Mouse (Mus musculus) liver, embryonic 14.5 days (tissue): ENCODE data around the gene Drg1. TPM values are rescaled to one million over a fixed set of nuclear protein-coding genes. Genes with fewer than 3 reads are reported as not detected.
"Not testable (repeated sequence)": the region's sequence is repeated elsewhere in the genome, so short reads cannot be mapped to it uniquely, and the experiment has no call there.

ENCODE experiments used
- ATAC-seq: fragments of 200-750 bp; cut with Nextera tagmentation; 2 replicates; pipeline ENCODE4 v1.8.0; 2017; ENCODE audit warnings: moderate number of reproducible peaks, mild to moderate bottlenecking, moderate library complexity; ENCODE audit not compliant: insufficient read depth
- DNase-seq, 3 experiments: peaks; one replicate each; pipeline ENCODE4 v3.0.0-alpha.2; 2012 to 2013; ENCODE audit warnings: low read depth in 3 of 3, low spot score in 3 of 3
- H3K27ac ChIP-seq: fragments of 300-500 bp; sonication (generic); 2 replicates; pipeline ENCODE4 v1.5.1; 2014; ENCODE audit warnings: moderate library complexity, mild to moderate bottlenecking, control low read depth, inconsistent platforms
- H3K27me3 ChIP-seq: fragments of 300-500 bp; sonication (generic); 2 replicates; pipeline ENCODE4 v1.6.1; 2014; ENCODE audit warnings: mild to moderate bottlenecking, low read length, moderate library complexity; ENCODE audit not compliant: control insufficient read depth, insufficient read depth
- H3K36me3 ChIP-seq: fragments of 300-500 bp; sonication (generic); replicated peaks from 2 replicates; pipeline ENCODE4 v1.6.1; 2014; ENCODE audit warnings: low read depth; ENCODE audit not compliant: control insufficient read depth, insufficient read depth
- H3K4me1 ChIP-seq, 2 experiments: fragments of 200-500 bp in 1 of 2; fragments of 300-500 bp in 1 of 2; sonication (generic) in 1 of 2; replicated peaks; 2 replicates each; pipeline ENCODE4 v1.6.1; 2012 to 2014; ENCODE audit warnings: antibody characterized with exemption in 1 of 2, inconsistent platforms in 1 of 2, low read length in 1 of 2; ENCODE audit not compliant: control insufficient read depth in 2 of 2, insufficient read depth in 2 of 2
- H3K4me2 ChIP-seq: fragments of 300-500 bp; sonication (generic); 2 replicates; pipeline ENCODE4 v1.6.1; 2014; ENCODE audit warnings: low read depth, mild to moderate bottlenecking, control low read depth, moderate library complexity
- H3K4me3 ChIP-seq, 2 experiments: fragments of 200-500 bp in 1 of 2; fragments of 300-500 bp in 1 of 2; sonication (generic) in 1 of 2; 2 replicates each; pipeline ENCODE4 v1.5.1; 2012 to 2014; ENCODE audit warnings: low read depth in 2 of 2, low read length in 2 of 2, mild to moderate bottlenecking in 2 of 2, control low read depth in 1 of 2, inconsistent platforms in 1 of 2, moderate library complexity in 1 of 2; ENCODE audit not compliant: insufficient read depth in 1 of 2
- H3K9ac ChIP-seq: fragments of 300-500 bp; sonication (generic); replicated peaks from 2 replicates; pipeline ENCODE4 v1.6.1; 2014; ENCODE audit warnings: mild to moderate bottlenecking, control low read depth, moderate library complexity
- H3K9me3 ChIP-seq: fragments of 300-500 bp; sonication (generic); 2 replicates; pipeline ENCODE4 v1.6.1; 2016; ENCODE audit warnings: low read length, mixed read lengths; ENCODE audit not compliant: control insufficient read depth
- CTCF ChIP-seq: IDR thresholded peaks from 2 replicates; pipeline ENCODE4 v1.5.1; 2016; ENCODE audit warnings: antibody characterized with exemption, low read depth, control low read depth
- EP300 ChIP-seq: IDR thresholded peaks from 2 replicates; pipeline ENCODE4 v1.6.1; 2016; ENCODE audit warnings: antibody characterized with exemption, low read depth
- WGBS: fragments of 180-500 bp; shearing (Covaris S2); extraction: QIAGEN DNeasy Blood & Tissue Kit; methylation state at CpG from one replicate; pipeline ENCODE4 v1.1.7; 2014; ENCODE audit not compliant: insufficient replicate concordance; 5-methylcytosine and 5-hydroxymethylcytosine counted together
- polyA plus RNA-seq, 2 experiments: library from polyadenylated mRNA; depleted of rRNA in 1 of 2; stranded (reverse) in 1 of 2; unstranded in 1 of 2; fragments of >200 nt; fragmentation: Nextera tagmentation in 1 of 2; extraction: Ambion mirVana in 1 of 2; gene quantifications; 2 replicates each; pipeline versions ENCODE4 v1.2.1 to v1.2.3; 2012 to 2014

The Drg1 gene
- polyA plus RNA-seq, 2 experiments = 38.4 to 112 TPM

GRCm38 (mm10) chr11:3193363-3193762 lies 72.9 kb downstream of the Drg1 start, which contains the start of gene Sfi1:
Gene Sfi1, minus strand, starts transcription at chr11:3193463.
- Histone ChIP-seq H3K4me3 (no peak within 1 kb of the TSS), H3K9me3 (no peaks in the 10 kb centered on the region), H3K4me2 (no peak within 1 kb of the TSS), H3K4me1 (no peaks in the 10 kb centered on the region), H3K9ac (no peak within 1 kb of the TSS), H3K27me3 (no peaks in the 10 kb centered on the region), H3K27ac (no peak within 1 kb of the TSS), H3K36me3 (no peaks in the 10 kb centered on the region)
- ATAC-seq = no peak
- no peak for DNase-seq
- no peak for TF ChIP-seq EP300
- no peak for TF ChIP-seq CTCF
- WGBS = 76% methylated on average over 25 of the region's 25 CpGs

- not testable (repeated sequence) for H3K9me3 ChIP-seq, H3K4me1 ChIP-seq, ATAC-seq, H3K27ac ChIP-seq, H3K36me3 ChIP-seq, H3K4me3 ChIP-seq, H3K9ac ChIP-seq, DNase-seq, H3K4me2 ChIP-seq, H3K27me3 ChIP-seq
- whole genome bisulfite sequencing = 62% methylated on average over 1 of the region's 1 CpGs
Measured at GRCm38 (mm10) chr11:3182707-3183106, 83.5 kb downstream of the Drg1 start.

GRCm38 (mm10) chr11:3181971-3182370 lies 84.2 kb downstream of the Drg1 start:
- H3K4me1 ChIP-seq, H3K4me3 ChIP-seq, H3K27me3 ChIP-seq, H3K27ac ChIP-seq, H3K9me3 ChIP-seq, H3K36me3 ChIP-seq, ATAC-seq, H3K9ac ChIP-seq, H3K4me2 ChIP-seq, DNase-seq: not testable (repeated sequence)
- WGBS = 46% methylated on average over 1 of the region's 1 CpGs

DNA sequence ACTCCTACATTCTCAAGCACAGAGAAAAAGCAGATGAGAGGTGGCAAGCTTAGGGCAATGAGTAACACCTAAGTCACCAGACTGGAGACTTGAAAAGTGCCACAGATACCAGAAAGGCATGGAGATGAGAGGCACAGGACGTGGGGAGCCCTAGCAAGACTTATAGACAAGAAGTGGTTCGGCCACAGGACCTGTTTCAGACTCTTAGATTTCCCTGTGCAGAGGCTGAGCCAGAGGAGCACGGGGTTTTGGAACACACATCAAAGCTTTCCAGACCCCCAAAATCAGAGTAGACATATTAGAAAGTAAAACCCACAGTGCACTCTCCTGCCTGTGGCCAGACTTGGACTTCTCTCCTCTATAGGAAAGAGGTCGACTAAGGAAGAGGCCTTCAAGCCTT lies 85.0 kb downstream of the Drg1 start:
- H3K9ac ChIP-seq, H3K27me3 ChIP-seq, H3K9me3 ChIP-seq, H3K4me2 ChIP-seq, H3K36me3 ChIP-seq, H3K4me3 ChIP-seq, H3K27ac ChIP-seq, ATAC-seq, DNase-seq, H3K4me1 ChIP-seq: not testable (repeated sequence)
- WGBS = 26% methylated on average over 4 of the region's 4 CpGs

DNA sequence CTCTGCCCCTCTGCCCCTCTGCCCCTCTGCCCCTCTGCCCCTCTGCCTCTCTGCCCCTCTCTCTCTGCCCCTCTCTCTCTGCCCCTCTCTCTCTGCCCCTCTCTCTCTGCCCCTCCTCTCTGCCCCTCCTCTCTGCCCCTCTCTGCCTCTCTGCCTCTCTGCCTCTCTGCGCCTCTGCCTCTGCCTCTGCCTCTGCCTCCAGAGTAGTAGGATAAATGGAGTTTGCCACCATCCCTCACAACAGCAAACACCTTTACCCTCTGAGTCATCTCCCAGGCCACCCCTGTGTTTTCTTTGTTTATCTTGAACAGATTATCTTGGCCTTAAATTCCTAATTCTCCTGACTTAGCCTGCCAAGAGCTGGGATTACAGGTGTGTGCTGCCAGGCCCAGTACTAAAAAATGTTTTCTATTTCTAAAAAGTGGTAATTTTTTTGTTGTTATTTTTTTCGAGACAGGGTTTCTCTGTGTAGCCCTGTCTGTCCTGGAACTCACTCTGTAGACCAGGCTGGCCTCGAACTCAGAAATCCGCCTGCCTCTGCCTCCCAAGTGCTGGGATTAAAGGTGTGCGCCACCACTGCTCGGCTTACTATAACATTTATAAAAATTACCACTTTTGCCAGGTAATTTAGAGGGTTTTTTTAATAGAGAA lies 85.6 kb downstream of the Drg1 start:
- H3K4me1 ChIP-seq, H3K27me3 ChIP-seq, ATAC-seq, H3K9me3 ChIP-seq, H3K9ac ChIP-seq, DNase-seq, H3K4me3 ChIP-seq, H3K27ac ChIP-seq, H3K36me3 ChIP-seq, H3K4me2 ChIP-seq: not testable (repeated sequence)
- WGBS = 56% methylated on average over 6 of the region's 6 CpGs

DNA sequence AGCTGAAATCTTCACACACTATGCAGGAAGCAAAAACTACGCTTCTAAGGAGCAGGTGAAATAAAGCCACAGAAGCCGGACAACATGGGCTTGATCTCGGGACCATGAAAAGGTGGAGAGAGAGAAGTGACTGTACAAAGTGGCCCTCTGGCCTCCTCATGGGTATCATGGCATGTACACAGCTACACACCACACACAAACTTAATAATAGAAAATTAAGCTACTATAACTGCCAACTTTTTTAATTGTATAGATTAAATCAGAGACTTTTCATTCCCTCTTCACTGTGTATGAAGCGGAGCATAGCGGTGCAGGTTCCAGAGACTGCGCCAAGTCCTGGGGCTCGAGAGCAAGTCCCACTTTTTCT lies 86.5 kb downstream of the Drg1 start:
- H3K4me3 ChIP-seq, DNase-seq, ATAC-seq, H3K27me3 ChIP-seq, H3K4me1 ChIP-seq, H3K27ac ChIP-seq, H3K36me3 ChIP-seq, H3K9ac ChIP-seq, H3K4me2 ChIP-seq, H3K9me3 ChIP-seq: not testable (repeated sequence)
- 72% methylated on average over 7 of the region's 7 CpGs for WGBS

GRCm38 (mm10) chr11:3178968-3179725 lies 87.1 kb downstream of the Drg1 start:
- not testable (repeated sequence) for H3K9me3 ChIP-seq, H3K9ac ChIP-seq, H3K27me3 ChIP-seq, H3K4me2 ChIP-seq, H3K27ac ChIP-seq, H3K4me3 ChIP-seq, H3K4me1 ChIP-seq, ATAC-seq, H3K36me3 ChIP-seq, DNase-seq
- 65% methylated on average over 6 of the region's 6 CpGs for WGBS
